Mouse (Mus musculus) forebrain, embryonic 16.5 days (tissue): ENCODE measurements around the gene Ngly1. TPM values are rescaled to one million over a fixed set of nuclear protein-coding genes. Genes with fewer than 3 reads are reported as not detected.

Experiments
- ATAC-seq: fragments of 200-750 bp; cut with Nextera tagmentation; 2 replicates; pipeline ENCODE4 v1.8.0; 2017; ENCODE audit warnings: mild to moderate bottlenecking, moderate library complexity
- H3K27ac ChIP-seq: fragments of 300-500 bp; sonication (generic); 2 replicates; pipeline ENCODE4 v1.5.1; 2014; ENCODE audit warnings: low read length, control low read depth
- H3K27me3 ChIP-seq: fragments of 300-500 bp; sonication (generic); replicated peaks from 2 replicates; pipeline ENCODE4 v1.6.1; 2014; ENCODE audit warnings: low read length; ENCODE audit not compliant: control insufficient read depth, insufficient read depth
- H3K36me3 ChIP-seq: fragments of 300-500 bp; sonication (generic); 2 replicates; pipeline ENCODE4 v1.6.1; 2014; ENCODE audit not compliant: control insufficient read depth, insufficient read depth
- H3K4me1 ChIP-seq: fragments of 300-500 bp; sonication (generic); replicated peaks from 2 replicates; pipeline ENCODE4 v1.6.1; 2014; ENCODE audit warnings: low read length; ENCODE audit not compliant: control insufficient read depth, insufficient read depth
- H3K4me2 ChIP-seq: fragments of 300-500 bp; sonication (generic); 2 replicates; pipeline ENCODE4 v1.6.1; 2014; ENCODE audit warnings: mild to moderate bottlenecking, low read length, control low read depth
- H3K4me3 ChIP-seq: fragments of 300-500 bp; sonication (generic); replicated peaks from 2 replicates; pipeline ENCODE4 v1.5.1; 2014; ENCODE audit warnings: mild to moderate bottlenecking, low read length, control low read depth
- H3K9ac ChIP-seq: fragments of 300-500 bp; sonication (generic); replicated peaks from 2 replicates; pipeline ENCODE4 v1.6.1; 2014; ENCODE audit warnings: low read depth, low read length, control low read depth
- H3K9me3 ChIP-seq: fragments of 300-500 bp; sonication (generic); 2 replicates; pipeline ENCODE4 v1.6.1; 2016; ENCODE audit warnings: low read length; ENCODE audit not compliant: control insufficient read depth
- WGBS: fragments of 180-500 bp; shearing (Covaris S2); extraction: QIAGEN DNeasy Blood & Tissue Kit; methylation state at CpG from one replicate; pipeline ENCODE4 v1.1.7; 2014; 5-methylcytosine and 5-hydroxymethylcytosine counted together
- polyA plus RNA-seq: library from polyadenylated mRNA; unstranded; fragments of >200 nt; fragmentation: Nextera tagmentation; extraction: Ambion mirVana; gene quantifications from 2 replicates; pipeline ENCODE4 v1.2.1, GENCODE M21; 2015

The Ngly1 gene
- polyA plus RNA-seq, 1 experiment from 2014 or later, result 25.2 TPM

DNA sequence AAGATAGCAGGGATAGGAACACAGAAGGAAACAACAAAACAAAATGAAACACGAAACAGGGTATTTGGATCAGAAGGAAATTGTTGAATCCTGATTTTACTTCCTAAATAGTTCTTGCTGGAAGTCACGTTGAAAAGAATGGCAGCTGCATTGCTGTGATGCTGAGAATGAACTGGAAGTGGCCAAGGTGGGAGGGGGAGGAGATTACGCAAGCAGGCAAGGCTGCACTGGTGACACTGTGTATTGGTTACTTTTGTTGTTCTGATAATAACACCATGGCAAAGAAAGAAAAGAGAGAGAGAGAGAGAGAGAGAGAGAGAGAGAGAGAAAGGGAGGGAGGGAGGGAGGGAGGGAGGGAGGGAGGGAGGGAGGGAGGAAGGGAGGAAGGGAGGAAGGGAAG lies 12.6 kb upstream of the Ngly1 start:
- Histone ChIP-seq H3K4me3 (no peak overlapping the region), H3K27me3 (no peaks in the 10 kb centered on the region), H3K4me1 (no peaks in the 10 kb centered on the region), H3K4me2 (no peak overlapping the region), H3K9ac (no peak overlapping the region), H3K27ac (no peak overlapping the region), H3K9me3 (no peaks in the 10 kb centered on the region), H3K36me3 (no peaks in the 10 kb centered on the region; the same call in 1 of the 2 replicates)
- no peak for ATAC-seq
- 74% methylated on average over 3 of the region's 3 CpGs for WGBS

DNA sequence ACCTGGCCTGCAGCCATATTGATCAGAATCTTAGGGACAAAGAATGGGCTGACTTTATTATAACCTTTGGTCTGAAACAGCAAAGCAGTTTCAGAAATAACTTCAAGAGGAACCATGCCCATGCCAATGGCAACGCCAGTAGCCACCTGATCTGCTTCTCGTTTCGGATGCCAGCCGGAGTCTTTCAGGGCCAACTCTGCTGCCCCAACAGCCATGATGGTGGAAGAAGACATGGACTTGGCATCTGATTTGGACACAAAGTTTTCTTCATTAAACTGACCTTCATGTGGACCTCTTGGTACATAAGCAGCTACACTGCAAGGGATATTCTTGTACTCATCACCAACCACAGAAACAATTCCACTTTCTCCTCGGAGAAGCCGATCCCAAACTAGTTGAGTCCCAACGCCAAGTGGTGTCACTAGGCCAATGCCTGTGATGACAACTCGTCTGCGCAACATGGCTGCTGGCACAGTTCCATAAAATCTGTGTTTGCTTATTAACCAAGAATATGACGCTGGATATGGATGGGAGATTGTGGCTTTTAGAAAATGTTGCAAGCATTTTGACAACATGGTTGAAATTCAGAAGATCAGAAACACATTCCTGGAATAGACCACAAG lies 6.8 kb upstream of the Ngly1 start:
- H3K27me3 ChIP-seq, result no peaks in the 10 kb centered on the region
- H3K4me1 ChIP-seq, result peaks cover 10% of the 10 kb centered on the region
- no peak overlapping the region for H3K27ac ChIP-seq
- WGBS, result 95% methylated on average over 10 of the region's 10 CpGs
- H3K9ac ChIP-seq, result no peak overlapping the region
- ATAC-seq, result peak; percentile 2
- H3K36me3 ChIP-seq, result no peaks in the 10 kb centered on the region; the same call in 1 of the 2 replicates
- no peaks in the 10 kb centered on the region for H3K9me3 ChIP-seq
- H3K4me3 ChIP-seq, result peak overlapping the region; percentile 62
- H3K4me2 ChIP-seq, result peak overlapping the region; percentile 57

DNA sequence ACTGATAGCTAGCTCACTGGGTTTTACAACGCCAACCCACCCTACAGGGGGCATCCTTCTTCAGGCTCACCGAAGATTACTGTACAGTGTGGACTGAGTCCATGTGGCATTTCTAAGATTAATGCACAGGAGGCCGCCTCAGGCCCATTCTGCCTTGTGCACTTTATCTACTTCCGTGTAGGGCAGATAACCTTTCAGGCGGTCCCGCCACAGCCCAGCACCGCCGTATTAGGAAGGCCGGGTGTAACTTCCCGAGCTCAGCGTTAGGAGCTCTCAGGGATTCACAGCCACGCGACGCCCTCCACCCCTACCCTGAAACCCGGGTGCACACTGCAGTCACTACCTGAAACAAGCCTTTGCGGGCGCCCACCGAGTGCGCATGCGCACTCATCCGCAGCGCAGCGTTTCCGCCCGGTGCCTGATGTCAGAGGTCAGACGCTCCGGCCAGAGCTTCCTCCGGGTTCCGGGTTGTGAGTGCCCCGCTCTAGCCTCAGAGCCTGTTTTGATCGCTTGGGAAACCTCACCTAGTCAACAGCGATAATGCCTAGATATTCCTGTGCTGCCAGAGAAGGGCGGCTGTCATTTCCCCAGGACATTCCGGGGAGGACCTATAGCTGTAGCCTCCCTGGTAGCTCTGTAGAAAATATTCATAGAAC lies 6.0 kb upstream of the Ngly1 start:
- Histone ChIP-seq H3K4me1 (peaks cover 10% of the 10 kb centered on the region), H3K4me2 (peak overlapping the region; percentile 57), H3K9ac (peak overlapping the region; percentile 79), H3K4me3 (peak overlapping the region; percentile 62), H3K27me3 (no peaks in the 10 kb centered on the region), H3K36me3 (no peaks in the 10 kb centered on the region; the same call in 1 of the 2 replicates), H3K27ac (no peak overlapping the region), H3K9me3 (no peaks in the 10 kb centered on the region)
- 5% methylated on average over 34 of the region's 34 CpGs for WGBS
- peak; percentile 88 for ATAC-seq

DNA sequence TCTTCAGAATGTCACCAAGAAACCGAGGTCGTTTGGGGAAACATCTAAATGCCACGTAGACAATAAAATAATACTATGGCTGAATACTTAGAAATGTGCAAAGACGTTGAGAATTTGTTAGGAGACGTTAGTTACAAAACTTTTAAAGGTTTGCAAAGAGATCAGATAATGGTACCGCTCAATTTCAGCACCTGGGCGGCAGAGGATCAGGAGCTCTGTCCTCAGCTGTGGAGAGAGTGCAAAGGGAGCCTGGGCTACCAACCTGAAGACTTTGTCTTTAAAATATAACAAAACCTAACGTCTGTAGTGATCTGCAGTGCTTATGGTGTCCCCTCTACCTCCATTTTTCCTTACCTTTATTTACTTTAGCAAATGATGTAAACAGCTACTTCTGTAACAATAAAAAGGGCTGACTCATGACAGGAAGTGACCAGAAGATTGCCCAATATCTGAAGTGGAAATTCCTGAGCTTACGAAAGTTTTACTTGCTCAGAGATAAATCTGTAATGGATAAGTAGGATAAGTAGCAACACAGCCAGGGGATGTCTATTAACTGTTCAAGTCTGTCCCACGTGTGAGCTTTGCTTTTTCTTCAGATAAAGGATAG lies 5.4 kb upstream of the Ngly1 start:
- H3K4me2 ChIP-seq, result peak overlapping the region; percentile 57
- no peaks in the 10 kb centered on the region; the same call in 1 of the 2 replicates for H3K36me3 ChIP-seq
- H3K27me3 ChIP-seq, result no peaks in the 10 kb centered on the region
- no peaks in the 10 kb centered on the region for H3K9me3 ChIP-seq
- WGBS, result 22% methylated on average over 10 of the region's 10 CpGs
- peaks cover 11% of the 10 kb centered on the region for H3K4me1 ChIP-seq
- ATAC-seq, result 0 out of 2 replicates have a peak, but pooled peaks have one; percentile 6
- peak overlapping the region; percentile 62 for H3K4me3 ChIP-seq
- peak overlapping the region; percentile 79 for H3K9ac ChIP-seq
- no peak overlapping the region for H3K27ac ChIP-seq

GRCm38 (mm10) chr14:16244370-16244769 lies 4.7 kb upstream of the Ngly1 start:
- WGBS, result 44% methylated on average over 2 of the region's 2 CpGs
- Histone ChIP-seq H3K27me3 (no peaks in the 10 kb centered on the region), H3K9me3 (no peaks in the 10 kb centered on the region), H3K36me3 (no peaks in the 10 kb centered on the region; the same call in 1 of the 2 replicates), H3K27ac (no peak overlapping the region), H3K9ac (no peak overlapping the region), H3K4me2 (no peak overlapping the region), H3K4me1 (peaks cover 12% of the 10 kb centered on the region), H3K4me3 (no peak overlapping the region)
- no peak for ATAC-seq

GRCm38 (mm10) chr14:16245127-16245526 lies 4.0 kb upstream of the Ngly1 start:
- H3K9ac ChIP-seq, result no peak overlapping the region
- no peak overlapping the region for H3K27ac ChIP-seq
- no peaks in the 10 kb centered on the region for H3K27me3 ChIP-seq
- no peaks in the 10 kb centered on the region for H3K9me3 ChIP-seq
- 68% methylated on average over 1 of the region's 1 CpGs for WGBS
- no peak overlapping the region for H3K4me2 ChIP-seq
- ATAC-seq, result no peak
- peaks cover 18% of the 10 kb centered on the region for H3K4me1 ChIP-seq
- no peak overlapping the region for H3K4me3 ChIP-seq
- no peaks in the 10 kb centered on the region; the same call in 1 of the 2 replicates for H3K36me3 ChIP-seq

- Histone ChIP-seq H3K4me2 (no peak overlapping the region), H3K4me1 (peaks cover 19% of the 10 kb centered on the region), H3K4me3 (no peak overlapping the region), H3K36me3 (no peaks in the 10 kb centered on the region), H3K9ac (no peak overlapping the region), H3K9me3 (no peaks in the 10 kb centered on the region), H3K27me3 (no peaks in the 10 kb centered on the region), H3K27ac (no peak overlapping the region)
- no peak for ATAC-seq
- WGBS, result 84% methylated on average over 2 of the region's 2 CpGs
These were observed 2.7 kb upstream of the Ngly1 start for GRCm38 (mm10) chr14:16246340-16246912.

- Histone ChIP-seq H3K4me1 (peaks cover 14% of the 10 kb centered on the region), H3K4me2 (no peak overlapping the region), H3K4me3 (no peak overlapping the region), H3K27ac (no peak overlapping the region), H3K36me3 (no peaks in the 10 kb centered on the region), H3K9ac (no peak overlapping the region), H3K27me3 (no peaks in the 10 kb centered on the region), H3K9me3 (no peaks in the 10 kb centered on the region)
- 79% methylated on average over 3 of the region's 3 CpGs for WGBS
- ATAC-seq, result no peak
These were observed 945 bp upstream of the Ngly1 start for GRCm38 (mm10) chr14:16248135-16248534.

DNA sequence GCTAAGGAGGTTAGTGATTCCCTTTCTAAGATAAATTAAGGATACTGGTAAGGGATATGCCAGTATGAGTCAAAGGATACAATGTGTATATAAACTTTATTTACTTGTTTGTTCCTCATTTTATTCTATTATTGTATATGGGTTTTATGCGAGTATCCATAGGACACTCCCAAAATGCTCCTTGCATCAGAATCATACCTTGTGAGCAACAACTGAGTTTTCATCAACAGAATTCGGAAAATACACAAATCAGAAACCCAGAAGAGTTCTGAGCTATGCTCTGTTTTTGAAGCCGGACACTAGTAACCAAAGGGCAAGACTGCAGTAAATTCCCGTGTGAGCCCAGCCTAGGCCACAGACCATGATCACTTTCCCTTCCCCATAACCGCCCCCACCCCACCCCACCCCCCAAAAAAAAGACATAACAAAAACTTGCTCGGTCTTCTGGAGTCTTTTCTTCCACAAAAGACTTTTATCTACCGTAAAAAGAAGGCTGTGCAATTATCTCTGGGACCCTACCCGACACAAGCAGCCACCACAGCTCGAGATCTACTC lies 400 bp upstream of the Ngly1 start:
- peak overlapping the region; percentile 90 for H3K4me2 ChIP-seq
- no peaks in the 10 kb centered on the region for H3K9me3 ChIP-seq
- H3K4me1 ChIP-seq, result peaks cover 10% of the 10 kb centered on the region
- no peak overlapping the region for H3K27ac ChIP-seq
- no peaks in the 10 kb centered on the region for H3K36me3 ChIP-seq
- H3K4me3 ChIP-seq, result peak overlapping the region; percentile 78
- 14% methylated on average over 9 of the region's 9 CpGs for WGBS
- ATAC-seq, result peak; percentile 31
- no peaks in the 10 kb centered on the region for H3K27me3 ChIP-seq
- H3K9ac ChIP-seq, result peak overlapping the region; percentile 97
